Mouse (Mus musculus): ENCODE measurements around the gene Plek2.
A peak's percentile ranks its signal among the peaks of the same experiment; 100 is the strongest.
"Not testable (repeated sequence)": the region's sequence is repeated elsewhere in the genome, so short reads cannot be mapped to it uniquely, and the experiment has no call there.

The Plek2 gene

DNA sequence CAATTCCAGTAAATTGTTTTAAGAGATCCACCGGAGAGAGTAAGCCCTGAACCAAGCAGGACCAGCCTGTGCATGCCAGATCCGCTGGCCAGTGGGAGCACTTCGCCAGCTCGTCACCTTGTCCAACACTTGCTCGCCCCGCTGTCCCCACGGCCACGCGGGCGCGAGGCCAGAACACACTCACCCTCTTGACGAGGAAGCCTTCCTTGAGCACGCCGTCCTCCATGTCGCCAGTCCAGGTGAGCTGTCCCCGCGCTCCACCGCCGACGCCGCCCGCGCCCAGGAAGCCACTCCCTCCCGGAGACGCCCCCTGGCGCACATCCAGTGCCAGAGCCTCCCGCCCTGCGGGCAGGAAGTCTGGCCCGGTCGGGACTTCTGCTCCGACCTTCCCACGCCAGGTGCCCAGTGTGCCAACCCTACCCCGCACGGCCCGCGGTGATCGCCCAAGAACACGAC lies at the start of gene Plek2:
Gene Plek2, minus strand, starts transcription at position 258 of the 456 bp plus-strand sequence.
- peak in 1 of 2 experiments; percentile 26 for DNase-seq (ENCODE audit: low spot score in 2 of 2)

DNA sequence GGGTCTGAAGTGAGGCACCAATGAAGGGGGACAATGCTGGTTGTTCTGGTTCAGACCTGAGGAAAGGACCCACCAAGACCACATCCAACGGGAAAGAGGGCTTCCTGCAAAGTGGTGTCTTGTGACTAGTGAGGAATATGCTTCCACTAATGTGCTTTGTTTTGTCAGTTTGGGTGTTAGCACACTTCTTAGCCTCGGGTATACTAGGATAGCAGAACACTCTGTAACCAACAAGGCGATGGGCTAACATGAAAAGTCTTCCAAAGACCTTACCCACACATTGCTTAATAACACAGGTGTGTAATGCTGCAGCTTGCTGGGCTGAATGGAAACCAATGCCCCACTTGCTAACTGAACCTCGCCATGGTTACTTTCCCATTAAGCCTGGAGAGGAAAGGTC lies 49.6 kb upstream of the Plek2 start:
- DNase-seq (ENCODE audit: low spot score in 2 of 2) = no peak

DNA sequence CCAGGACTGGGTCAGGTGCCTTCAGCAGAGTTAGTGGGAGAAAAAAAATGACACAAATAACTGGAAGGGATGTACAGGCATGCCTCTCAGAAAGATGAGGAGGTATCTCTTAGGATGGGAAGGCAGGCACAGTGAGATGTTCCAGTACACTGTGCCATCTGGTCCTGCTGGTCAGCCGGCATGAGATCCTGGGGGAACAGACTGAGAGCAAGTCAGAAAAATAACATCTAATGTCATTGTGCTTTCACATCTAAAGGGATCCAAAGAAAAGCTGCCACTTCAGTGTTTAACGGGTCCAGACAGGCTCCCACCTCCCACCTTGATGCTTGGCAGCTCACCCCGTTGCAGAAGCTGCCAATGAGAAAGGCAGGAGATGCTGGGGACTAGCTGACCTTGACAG lies 45.7 kb upstream of the Plek2 start:
- DNase-seq (ENCODE audit: low spot score in 2 of 2) = peak in 1 of 2 experiments; percentile 11

DNA sequence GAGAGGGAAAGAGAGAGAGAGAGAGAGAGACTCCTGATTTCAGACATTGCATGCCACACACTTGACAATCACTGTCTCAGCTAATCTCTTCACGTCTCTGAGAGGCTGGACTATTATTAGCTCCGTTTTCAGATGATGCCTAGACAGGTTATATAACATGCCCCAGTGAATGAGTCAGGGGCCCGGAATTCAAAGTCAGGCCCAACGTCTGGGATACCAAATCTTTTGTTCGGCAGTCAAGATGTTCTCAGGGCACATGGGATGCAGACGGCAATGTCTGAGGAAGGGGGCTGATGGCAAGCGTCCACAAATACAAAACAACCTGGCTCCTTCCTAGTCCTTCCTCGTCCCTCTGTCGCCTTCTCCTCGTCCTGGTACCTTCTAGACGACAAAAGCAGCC lies 45.3 kb upstream of the Plek2 start:
- peak in 1 of 2 experiments; percentile 22 for DNase-seq (ENCODE audit: low spot score in 2 of 2)

DNA sequence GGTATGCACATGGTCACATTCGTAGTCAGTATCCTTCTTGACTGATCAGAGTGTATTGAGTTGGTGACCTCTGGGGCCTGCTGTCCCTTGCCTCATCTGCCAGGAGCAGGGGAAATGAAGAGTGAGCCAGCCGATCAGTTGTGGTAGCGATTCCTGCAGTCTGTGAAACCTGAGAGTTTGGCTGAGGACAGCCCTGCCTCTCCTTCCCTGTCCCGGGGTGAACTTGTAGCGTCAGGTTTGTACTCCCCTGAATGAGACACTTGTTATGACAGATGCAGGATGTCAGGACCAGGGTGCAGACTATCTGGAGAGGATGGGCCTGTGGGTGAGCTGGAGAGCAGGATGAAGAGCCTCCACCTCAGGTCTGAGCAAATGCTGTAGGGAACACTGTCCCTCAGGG lies 40.9 kb upstream of the Plek2 start:
- DNase-seq (ENCODE audit: low spot score in 2 of 2) = no peak

DNA sequence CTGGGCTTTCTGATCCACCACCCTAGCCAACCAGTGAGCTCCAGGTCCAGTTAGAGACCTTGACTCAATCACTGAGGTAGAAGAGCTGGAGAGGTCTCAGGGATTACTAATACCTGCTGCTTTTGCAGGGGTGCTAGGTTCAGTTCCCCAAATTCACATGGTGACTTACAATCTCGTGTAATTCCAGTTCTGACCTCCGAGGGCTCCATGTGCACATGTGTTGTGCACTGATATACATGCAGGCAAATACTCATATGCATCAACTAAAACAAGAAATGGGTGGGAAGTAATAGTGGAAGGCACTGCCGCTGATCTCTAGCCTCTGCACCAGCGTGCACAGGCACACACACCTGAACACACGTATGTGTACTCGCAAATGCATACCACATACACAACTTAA lies 40.4 kb upstream of the Plek2 start:
- DNase-seq (ENCODE audit: low spot score in 2 of 2) = no peak

DNA sequence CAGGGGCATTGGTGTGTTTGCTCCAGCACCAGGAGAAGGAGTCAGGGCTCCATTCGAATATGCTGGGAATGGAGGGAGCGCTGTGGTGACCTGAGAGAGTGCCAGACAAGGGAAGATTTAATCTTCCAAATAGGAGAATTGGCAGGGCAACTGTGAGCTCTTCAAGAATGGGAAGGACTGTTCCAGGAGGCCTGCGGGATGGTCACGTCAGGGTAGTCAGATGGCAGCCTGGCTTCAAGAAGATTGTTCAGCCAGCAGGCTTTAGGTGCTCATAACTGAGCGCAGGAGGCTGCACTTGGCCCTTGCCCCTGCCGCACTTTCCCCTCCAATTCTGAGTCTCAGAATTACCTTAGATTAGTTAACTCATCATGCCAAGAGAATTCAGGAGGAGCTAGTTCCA lies 36.2 kb upstream of the Plek2 start:
- no peak for DNase-seq (ENCODE audit: low spot score in 2 of 2)

DNA sequence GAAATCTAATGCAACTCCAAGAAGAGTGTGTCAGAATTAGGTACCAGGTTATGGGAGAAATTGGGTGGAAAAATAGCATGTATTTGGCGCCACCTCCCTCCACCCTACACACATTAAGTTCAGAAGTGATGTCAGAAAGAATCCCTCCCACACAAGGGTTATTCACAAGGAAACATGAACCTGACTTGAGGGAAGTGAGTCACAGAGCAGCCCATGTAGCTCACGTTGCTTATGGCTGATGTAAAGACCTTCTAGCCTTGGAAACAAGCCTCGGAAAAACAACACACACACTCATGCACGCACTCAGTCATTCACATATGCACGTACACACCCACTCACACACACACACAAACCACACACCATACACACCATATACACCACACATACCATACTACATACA lies 33.3 kb upstream of the Plek2 start:
- DNase-seq (ENCODE audit: low spot score in 2 of 2) = no peak

DNA sequence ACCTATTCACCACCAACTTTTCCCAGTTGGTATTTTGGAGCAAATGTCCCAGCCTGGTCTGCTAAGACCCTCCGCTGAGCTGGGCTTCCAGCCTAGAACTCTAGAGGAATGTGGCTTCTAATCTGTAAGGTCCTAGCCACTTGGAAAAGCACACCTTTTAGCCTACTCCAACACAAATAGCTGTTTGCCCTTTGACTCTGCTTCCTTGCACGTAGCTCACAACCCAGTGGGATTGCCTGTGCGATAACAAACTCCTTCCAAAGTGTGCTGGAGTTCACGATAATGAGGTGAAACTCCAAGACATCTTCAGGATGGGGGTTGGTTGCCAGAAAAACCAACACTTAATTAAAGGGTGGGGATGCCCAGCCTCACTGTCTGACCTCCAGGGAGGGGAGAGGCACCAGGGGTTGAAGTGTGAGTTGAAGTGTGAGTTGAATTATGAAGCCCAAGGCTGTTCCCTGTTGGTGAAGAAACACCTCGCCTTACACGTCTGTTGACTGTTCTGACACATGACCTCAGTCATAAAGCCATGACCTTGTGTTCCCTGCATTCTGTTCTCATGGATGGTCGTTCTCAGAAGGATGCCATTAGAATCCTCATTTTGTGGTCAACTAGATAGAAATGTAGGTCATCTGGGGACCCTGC lies 32.8 kb upstream of the Plek2 start:
- DNase-seq (ENCODE audit: low spot score in 2 of 2) = no peak

DNA sequence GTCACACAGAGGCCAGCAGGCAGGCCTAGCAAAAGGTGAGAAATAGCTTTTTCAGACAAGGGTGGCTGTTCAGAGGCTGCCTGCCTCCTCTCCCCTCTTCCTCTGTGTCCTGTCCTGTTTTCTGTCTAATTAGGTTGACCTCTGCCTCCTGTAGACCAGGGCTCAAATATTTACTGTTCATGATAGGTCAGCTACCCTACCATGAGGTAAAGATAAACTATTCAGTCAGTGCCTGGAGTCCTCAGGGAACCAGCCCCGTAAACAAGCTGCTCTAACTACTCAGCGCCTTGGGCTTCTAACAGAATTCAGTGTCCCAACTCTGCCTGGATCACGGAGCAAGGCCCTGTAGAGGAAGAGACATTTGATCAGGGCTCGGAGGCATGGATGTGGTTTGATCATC lies 29.7 kb upstream of the Plek2 start:
- no peak for DNase-seq (ENCODE audit: low spot score in 2 of 2)

DNA sequence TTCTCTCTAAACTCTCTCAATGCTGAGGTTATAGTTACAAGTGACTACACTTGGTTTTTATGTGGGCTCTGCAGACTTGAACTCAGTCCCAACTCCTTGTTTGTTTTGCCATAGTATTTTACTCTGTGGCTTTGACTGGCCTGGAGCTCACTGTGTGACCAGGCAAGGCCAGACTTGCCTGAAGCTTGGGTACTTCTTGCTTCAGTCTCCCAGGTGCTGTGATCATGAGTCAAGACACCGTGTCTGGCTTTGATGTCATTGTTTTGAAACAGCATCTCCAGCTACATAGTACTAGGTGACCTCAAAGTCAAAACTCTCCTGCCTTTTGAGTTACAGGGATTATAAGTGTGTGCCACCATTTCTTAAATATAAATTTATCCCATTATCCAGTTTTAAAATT lies 23.1 kb upstream of the Plek2 start:
- no peak for DNase-seq (ENCODE audit: low spot score in 2 of 2)

DNA sequence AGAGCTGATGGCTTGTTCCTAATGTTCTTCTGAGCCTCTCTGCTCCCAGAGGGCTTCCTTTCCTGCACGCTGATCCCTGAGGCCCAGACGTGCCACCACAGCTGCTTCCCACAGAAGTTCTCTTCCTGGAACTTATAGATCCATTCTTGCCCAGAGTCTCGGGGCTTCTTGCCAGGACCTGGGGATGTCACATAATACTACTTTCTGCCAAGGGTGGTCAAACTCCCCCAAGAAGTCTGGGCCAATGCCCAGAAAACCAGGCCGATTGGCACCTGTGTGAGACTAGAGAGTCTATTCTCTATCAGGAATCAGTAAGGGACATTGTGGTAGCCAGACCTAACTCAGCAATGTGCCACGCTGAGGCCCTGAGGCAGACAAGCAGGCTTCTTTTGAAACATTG lies 20.5 kb upstream of the Plek2 start:
- DNase-seq (ENCODE audit: low spot score in 2 of 2) = no peak

DNA sequence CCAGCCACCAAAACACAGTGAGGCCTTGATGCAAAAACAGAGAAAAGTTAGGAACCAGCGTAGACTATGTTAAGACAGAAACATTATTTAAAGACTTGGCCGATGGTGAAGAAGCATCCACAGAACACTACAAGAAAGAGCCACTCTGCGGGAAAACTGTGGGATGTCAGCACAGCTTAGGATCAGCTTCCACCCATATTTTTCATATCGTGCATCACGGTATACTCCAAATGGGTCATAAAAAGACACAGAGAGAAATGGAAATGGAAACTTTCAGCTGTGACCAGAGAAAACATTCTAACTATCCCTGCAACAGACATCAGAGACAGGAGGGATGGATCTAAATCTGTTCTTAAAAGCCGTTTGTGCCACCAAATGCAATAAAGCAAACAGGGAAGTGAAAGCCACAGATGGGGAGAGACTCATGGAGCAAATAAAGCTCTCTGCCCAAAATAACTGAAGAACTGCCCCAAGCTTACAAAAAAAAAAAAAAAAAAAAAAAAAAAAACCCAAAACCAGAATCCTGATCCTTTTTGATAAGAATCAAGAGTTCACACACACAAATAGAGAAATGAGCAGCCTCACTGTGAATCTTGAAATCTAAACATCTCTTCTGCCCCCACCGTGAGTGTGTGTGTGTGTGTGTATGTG lies 16.9 kb upstream of the Plek2 start:
- DNase-seq (ENCODE audit: low spot score in 2 of 2) = no peak

DNA sequence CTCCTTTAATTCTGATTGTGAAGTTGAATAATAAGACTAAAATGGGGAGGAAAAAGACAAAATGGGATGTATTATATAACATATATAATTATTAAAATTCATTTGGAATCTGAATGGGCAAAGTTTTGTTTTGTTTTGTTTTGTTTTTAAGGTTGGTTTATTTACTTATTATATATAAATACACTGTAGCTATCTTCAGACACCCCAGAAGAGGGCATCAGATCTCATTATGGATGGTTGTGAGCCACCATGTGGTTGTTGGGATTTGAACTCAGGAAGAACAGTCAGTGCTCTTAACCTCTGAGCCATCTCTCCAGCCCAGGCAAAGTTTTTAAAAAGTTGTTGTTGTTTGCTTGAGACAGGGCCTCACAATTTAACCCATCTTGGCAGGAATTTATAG lies 16.2 kb upstream of the Plek2 start:
- not testable (repeated sequence) for DNase-seq (ENCODE audit: low spot score in 2 of 2)

DNA sequence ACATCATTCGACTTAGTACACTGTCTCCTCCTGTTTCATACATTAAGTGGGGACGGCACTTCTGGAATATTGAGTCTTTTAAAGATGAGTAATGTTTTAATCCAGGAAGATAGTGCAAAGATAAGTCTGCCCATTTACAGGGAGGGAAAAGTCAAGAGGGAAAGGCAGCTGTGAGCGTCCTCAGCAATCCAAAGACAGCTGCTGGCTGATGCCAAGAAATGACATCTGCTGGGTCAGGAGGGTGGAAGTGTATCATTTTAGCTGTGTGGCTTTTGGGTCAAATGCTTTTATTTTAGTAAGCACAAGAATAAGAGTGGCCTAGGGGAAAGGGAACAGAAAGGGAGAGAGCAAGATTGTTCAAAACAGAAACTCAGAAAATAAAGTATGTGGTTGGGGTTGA lies 15.3 kb upstream of the Plek2 start:
- no peak for DNase-seq (ENCODE audit: low spot score in 2 of 2)

DNA sequence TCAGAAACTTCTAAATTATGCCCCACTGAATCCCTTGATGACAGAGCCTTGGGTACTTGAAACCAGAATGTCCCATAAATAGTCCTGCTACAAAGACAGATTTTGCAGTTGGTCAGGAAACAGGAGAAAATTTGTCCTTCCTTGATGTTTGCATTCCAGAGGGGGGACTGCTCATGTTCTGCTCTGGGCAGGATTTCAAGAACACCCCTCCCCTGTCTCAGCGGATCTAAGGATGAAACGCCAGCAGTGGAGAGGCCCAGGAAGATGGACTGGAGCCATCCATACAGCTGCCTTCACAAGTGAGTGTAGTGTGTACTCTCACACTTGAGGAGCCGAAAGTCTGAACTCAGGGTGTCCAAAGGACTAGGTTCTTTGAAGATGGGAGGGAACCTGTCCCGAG lies 14.7 kb upstream of the Plek2 start:
- DNase-seq (ENCODE audit: low spot score in 2 of 2) = no peak

DNA sequence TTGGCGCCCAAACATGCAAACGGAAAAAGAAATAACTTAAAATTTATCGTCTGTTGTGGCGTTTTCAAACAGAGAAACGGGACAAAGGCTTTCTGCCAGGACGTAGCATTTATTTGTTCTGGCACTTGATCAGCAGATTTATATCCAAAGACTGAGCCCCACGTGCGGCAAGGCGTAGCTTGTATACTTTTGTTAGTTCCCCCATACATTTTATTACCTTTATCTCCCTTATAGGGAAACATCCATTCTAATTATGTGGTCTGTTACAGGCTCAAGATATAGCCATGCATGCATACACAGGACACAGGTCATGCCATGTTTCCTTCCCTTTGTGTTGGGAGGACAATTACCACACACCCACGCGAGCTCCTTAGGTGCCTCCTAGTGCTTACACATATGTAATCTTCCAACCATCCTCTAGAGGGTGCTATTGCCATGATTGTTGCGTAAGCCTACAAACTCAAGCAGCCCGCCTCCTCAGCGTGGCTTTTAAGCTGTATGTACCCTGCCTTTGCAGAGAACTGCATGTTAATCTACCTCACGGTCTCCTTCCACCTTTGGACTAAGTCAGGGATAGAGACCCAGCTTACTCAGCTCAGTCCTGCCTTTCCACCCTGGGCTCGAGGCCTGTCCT lies 12.4 kb upstream of the Plek2 start:
- peak in 1 of 2 experiments; percentile 48 for DNase-seq (ENCODE audit: low spot score in 2 of 2)

DNA sequence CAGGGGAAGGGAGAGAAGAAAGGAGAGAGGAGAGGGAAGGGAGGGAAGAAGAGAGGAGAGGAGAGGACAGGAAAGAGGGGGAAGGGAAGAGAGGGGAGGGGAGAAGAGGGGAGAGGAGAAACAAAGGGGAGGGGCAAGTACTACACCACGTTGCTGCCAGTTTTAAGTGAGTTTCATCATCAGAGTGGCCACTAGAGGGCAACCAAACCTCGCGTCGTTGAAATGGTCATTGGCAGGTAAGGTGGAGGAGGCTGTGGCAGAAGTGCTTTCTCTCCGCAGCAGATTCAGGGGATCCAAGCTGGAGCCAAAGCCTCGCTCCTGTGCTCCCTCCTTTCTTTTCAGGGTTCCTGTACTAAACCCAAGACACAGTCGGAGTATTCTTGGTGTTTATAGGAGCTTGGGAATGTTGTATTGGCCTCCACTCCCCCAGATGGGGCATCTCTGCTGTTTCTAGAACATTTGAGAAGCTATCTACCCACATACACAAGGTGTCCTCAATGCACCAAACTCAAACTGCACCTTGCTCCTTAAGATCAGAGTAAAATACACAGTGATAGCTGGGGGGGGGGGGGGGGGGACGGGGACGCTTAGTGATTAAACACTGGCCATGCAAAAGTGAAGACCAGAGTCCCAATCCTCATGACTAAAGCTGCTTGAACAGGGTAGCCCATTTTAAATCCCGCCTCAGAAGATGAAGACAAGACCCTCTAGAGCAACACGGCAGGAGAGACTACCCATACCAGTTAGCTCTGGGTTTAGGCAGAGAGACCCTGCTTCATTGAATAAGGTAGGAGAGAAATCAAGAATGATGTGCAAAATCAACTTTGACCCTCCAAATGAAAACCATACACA lies 11.7 kb upstream of the Plek2 start:
- DNase-seq (ENCODE audit: low spot score in 2 of 2) = peak; percentile 58 to 85

DNA sequence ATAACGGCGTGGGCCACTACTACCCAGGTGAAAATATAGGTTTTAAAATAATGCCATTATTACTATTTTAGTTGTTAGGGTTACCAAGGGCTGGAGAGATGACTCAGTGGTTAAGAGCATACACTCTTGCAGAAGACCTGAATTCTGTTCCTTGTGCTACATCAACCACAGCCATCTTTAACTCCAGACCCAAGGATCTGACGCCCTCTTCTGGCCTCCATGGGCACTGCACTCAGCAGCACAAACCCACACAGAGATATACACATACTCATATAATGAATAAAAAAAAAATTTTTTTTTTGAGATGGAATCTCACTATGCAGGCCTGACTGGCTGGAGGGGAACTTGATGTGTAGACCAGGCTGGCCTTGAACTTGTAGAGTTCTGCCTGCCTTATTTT lies 9.5 kb upstream of the Plek2 start:
- no peak for DNase-seq (ENCODE audit: low spot score in 2 of 2)

DNA sequence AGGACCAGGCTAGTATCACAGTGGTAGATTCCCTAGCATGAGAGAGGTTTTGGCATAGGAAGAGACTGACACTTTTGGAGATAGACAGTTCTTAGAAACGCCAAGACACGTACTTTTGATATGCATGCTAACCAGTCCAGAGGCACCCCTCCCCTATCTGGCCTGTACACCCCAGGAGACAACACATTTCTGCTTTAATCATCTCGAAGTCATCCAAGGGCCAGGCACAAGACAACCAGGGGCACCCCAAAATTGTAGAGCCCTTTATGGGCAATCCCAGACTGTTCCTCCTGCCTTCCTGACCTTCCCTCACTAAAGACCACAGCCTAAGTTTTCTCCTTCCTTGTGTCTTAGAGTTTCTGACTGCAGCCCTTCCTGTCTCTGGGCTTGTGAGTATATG lies 8.8 kb upstream of the Plek2 start:
- no peak for DNase-seq (ENCODE audit: low spot score in 2 of 2)

DNA sequence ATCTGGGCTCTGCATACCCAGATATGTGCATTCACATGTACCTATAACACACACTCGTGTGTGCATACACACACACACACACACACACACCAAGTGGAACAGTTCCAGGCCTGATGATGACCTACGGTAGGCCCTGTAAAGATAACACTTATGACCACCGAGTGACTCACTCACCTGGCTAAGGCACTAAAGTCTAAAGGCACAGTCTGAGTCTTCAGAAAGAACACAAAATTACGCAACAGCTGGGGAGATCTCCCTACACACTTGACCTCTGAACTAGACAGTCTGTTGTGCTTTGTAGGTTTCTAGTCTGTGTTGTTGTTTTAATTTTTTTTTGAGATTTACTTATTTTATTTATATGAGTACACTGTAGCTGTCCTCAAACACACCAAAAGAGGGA lies 7.7 kb upstream of the Plek2 start:
- no peak for DNase-seq (ENCODE audit: low spot score in 2 of 2)

DNA sequence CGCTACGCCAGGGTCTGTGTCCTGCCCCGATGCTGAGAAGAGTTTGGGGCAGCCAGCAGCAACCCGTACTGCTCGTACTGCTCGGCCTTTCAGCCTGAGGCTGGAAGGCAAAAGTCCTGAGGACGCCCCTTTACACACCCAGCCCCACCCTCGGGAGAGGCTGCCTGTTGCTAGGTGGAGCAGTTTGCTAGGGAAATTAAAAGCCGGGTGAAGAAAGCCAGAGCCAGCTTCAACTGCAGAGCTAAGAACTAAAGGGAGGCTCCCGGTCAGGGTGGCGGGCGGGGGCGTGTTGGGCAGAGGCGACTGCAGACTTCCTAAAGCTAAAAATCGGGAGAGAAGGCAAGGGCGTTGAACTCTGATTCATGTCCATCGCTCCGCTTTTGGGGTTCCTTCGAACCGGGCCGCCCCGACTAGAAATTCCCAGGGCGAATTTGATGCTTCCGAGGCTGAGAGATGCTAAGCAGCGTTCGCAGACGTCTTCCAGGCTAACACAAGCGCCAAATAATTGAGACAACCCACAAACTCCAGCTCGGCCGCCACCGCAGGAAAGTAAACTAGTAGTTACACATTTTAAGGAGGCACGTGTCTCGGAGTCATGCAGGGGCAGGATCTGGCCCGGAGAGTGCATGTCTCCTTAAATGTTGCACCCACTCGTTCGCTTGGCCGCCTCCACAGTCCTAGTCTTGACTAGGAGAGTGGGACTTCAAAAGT lies 5.1 kb upstream of the Plek2 start:
- no peak for DNase-seq (ENCODE audit: low spot score in 2 of 2)
